Mouse (Mus musculus): ENCODE results near the gene Lsamp. TPM values are rescaled to one million over a fixed set of nuclear protein-coding genes. Genes with fewer than 3 reads are reported as not detected.

The Lsamp gene
- polyA plus RNA-seq, 1 experiment = 0.31 TPM

- TF ChIP-seq CTCF (IDR thresholded peaks at IDR 0.05; ENCODE audit: control insufficient read depth, insufficient read depth, insufficient replicate concordance, low read depth, low read length) (no peak), POLR2A (IDR thresholded peaks at IDR 0.05; ENCODE audit: control insufficient read depth, low read depth, low read length) (no peak)
- Histone ChIP-seq H3K36me3 (ENCODE audit: control insufficient read depth, insufficient read depth, low read length) (no peaks in the 10 kb centered on the region), H3K27me3 (ENCODE audit: control insufficient read depth, insufficient read depth, low read length) (no peaks in the 10 kb centered on the region), H3K4me1 (ENCODE audit: control insufficient read depth, insufficient read depth, low read length) (no peaks in the 10 kb centered on the region), H3K27ac (ENCODE audit: control insufficient read depth, insufficient read depth, low read depth, low read length) (no peak overlapping the region), H3K4me3 (ENCODE audit: control insufficient read depth, low read depth, low read length) (no peak overlapping the region)
Observed at GRCm38 (mm10) chr16:41088648-41089047, 1104.5 kb downstream of the Lsamp start.

- Histone ChIP-seq H3K27ac (ENCODE audit: control insufficient read depth, insufficient read depth, low read depth, low read length) (no peak overlapping the region), H3K36me3 (ENCODE audit: control insufficient read depth, insufficient read depth, low read length) (no peaks in the 10 kb centered on the region)
- TF ChIP-seq CTCF (IDR thresholded peaks at IDR 0.05; ENCODE audit: control insufficient read depth, insufficient read depth, insufficient replicate concordance, low read depth, low read length) = no peak
- TF ChIP-seq POLR2A (IDR thresholded peaks at IDR 0.05; ENCODE audit: control insufficient read depth, low read depth, low read length) = no peak
Observed at GRCm38 (mm10) chr16:41090092-41090491, 1105.9 kb downstream of the Lsamp start.

GRCm38 (mm10) chr16:41091259-41091658, 1107.1 kb downstream of the Lsamp start:
- TF ChIP-seq CTCF (IDR thresholded peaks at IDR 0.05; ENCODE audit: control insufficient read depth, insufficient read depth, insufficient replicate concordance, low read depth, low read length) (no peak), POLR2A (IDR thresholded peaks at IDR 0.05; ENCODE audit: control insufficient read depth, low read depth, low read length) (no peak)
- Histone ChIP-seq H3K36me3 (ENCODE audit: control insufficient read depth, insufficient read depth, low read length) (no peaks in the 10 kb centered on the region), H3K27ac (ENCODE audit: control insufficient read depth, insufficient read depth, low read depth, low read length) (no peak overlapping the region), H3K27me3 (ENCODE audit: control insufficient read depth, insufficient read depth, low read length) (no peaks in the 10 kb centered on the region), H3K4me3 (ENCODE audit: control insufficient read depth, low read depth, low read length) (no peak overlapping the region), H3K4me1 (ENCODE audit: control insufficient read depth, insufficient read depth, low read length) (no peaks in the 10 kb centered on the region)

More at GRCm38 (mm10) chr16:41090092-41090491, 1105.9 kb downstream of the Lsamp start:
- H3K27me3 ChIP-seq (ENCODE audit: control insufficient read depth, insufficient read depth, low read length) = no peaks in the 10 kb centered on the region
- H3K4me1 ChIP-seq (ENCODE audit: control insufficient read depth, insufficient read depth, low read length) = no peaks in the 10 kb centered on the region
- H3K4me3 ChIP-seq (ENCODE audit: control insufficient read depth, low read depth, low read length) = no peak overlapping the region

GRCm38 (mm10) chr16:41102805-41103204, 1118.6 kb downstream of the Lsamp start:
- Histone ChIP-seq H3K36me3 (ENCODE audit: control insufficient read depth, insufficient read depth, low read length) (no peaks in the 10 kb centered on the region), H3K27ac (ENCODE audit: control insufficient read depth, insufficient read depth, low read depth, low read length) (no peak overlapping the region), H3K4me3 (ENCODE audit: control insufficient read depth, low read depth, low read length) (no peak overlapping the region), H3K27me3 (ENCODE audit: control insufficient read depth, insufficient read depth, low read length) (no peaks in the 10 kb centered on the region), H3K4me1 (ENCODE audit: control insufficient read depth, insufficient read depth, low read length) (no peaks in the 10 kb centered on the region)
- no peak for TF ChIP-seq CTCF (IDR thresholded peaks at IDR 0.05; ENCODE audit: control insufficient read depth, insufficient read depth, insufficient replicate concordance, low read depth, low read length)
- no peak for TF ChIP-seq POLR2A (IDR thresholded peaks at IDR 0.05; ENCODE audit: control insufficient read depth, low read depth, low read length)

- Histone ChIP-seq H3K4me1 (ENCODE audit: control insufficient read depth, insufficient read depth, low read length) (no peaks in the 10 kb centered on the region), H3K27ac (ENCODE audit: control insufficient read depth, insufficient read depth, low read depth, low read length) (no peak overlapping the region), H3K27me3 (ENCODE audit: control insufficient read depth, insufficient read depth, low read length) (no peaks in the 10 kb centered on the region), H3K36me3 (ENCODE audit: control insufficient read depth, insufficient read depth, low read length) (no peaks in the 10 kb centered on the region), H3K4me3 (ENCODE audit: control insufficient read depth, low read depth, low read length) (no peak overlapping the region)
- TF ChIP-seq POLR2A (IDR thresholded peaks at IDR 0.05; ENCODE audit: control insufficient read depth, low read depth, low read length) (no peak), CTCF (IDR thresholded peaks at IDR 0.05; ENCODE audit: control insufficient read depth, insufficient read depth, insufficient replicate concordance, low read depth, low read length) (no peak)
Observed at GRCm38 (mm10) chr16:41124361-41124760, 1140.2 kb downstream of the Lsamp start.

GRCm38 (mm10) chr16:41125051-41125450, 1140.9 kb downstream of the Lsamp start:
- Histone ChIP-seq H3K27me3 (ENCODE audit: control insufficient read depth, insufficient read depth, low read length) (no peaks in the 10 kb centered on the region), H3K4me1 (ENCODE audit: control insufficient read depth, insufficient read depth, low read length) (no peaks in the 10 kb centered on the region), H3K4me3 (ENCODE audit: control insufficient read depth, low read depth, low read length) (no peak overlapping the region), H3K27ac (ENCODE audit: control insufficient read depth, insufficient read depth, low read depth, low read length) (no peak overlapping the region), H3K36me3 (ENCODE audit: control insufficient read depth, insufficient read depth, low read length) (no peaks in the 10 kb centered on the region)
- TF ChIP-seq CTCF (IDR thresholded peaks at IDR 0.05; ENCODE audit: control insufficient read depth, insufficient read depth, insufficient replicate concordance, low read depth, low read length) = no peak
- no peak for TF ChIP-seq POLR2A (IDR thresholded peaks at IDR 0.05; ENCODE audit: control insufficient read depth, low read depth, low read length)

- Histone ChIP-seq H3K4me3 (ENCODE audit: control insufficient read depth, low read depth, low read length) (no peak overlapping the region), H3K27ac (ENCODE audit: control insufficient read depth, insufficient read depth, low read depth, low read length) (no peak overlapping the region), H3K27me3 (ENCODE audit: control insufficient read depth, insufficient read depth, low read length) (no peaks in the 10 kb centered on the region), H3K4me1 (ENCODE audit: control insufficient read depth, insufficient read depth, low read length) (no peaks in the 10 kb centered on the region), H3K36me3 (ENCODE audit: control insufficient read depth, insufficient read depth, low read length) (no peaks in the 10 kb centered on the region)
- TF ChIP-seq POLR2A (IDR thresholded peaks at IDR 0.05; ENCODE audit: control insufficient read depth, low read depth, low read length) = no peak
- TF ChIP-seq CTCF (IDR thresholded peaks at IDR 0.05; ENCODE audit: control insufficient read depth, insufficient read depth, insufficient replicate concordance, low read depth, low read length) = no peak
Observed at GRCm38 (mm10) chr16:41131053-41131452, 1146.9 kb downstream of the Lsamp start.

GRCm38 (mm10) chr16:41172839-41173238, 1188.7 kb downstream of the Lsamp start:
- H3K4me1 ChIP-seq (ENCODE audit: control insufficient read depth, insufficient read depth, low read length) = no peaks in the 10 kb centered on the region
- H3K4me3 ChIP-seq (ENCODE audit: control insufficient read depth, low read depth, low read length) = no peak overlapping the region
- TF ChIP-seq CTCF (IDR thresholded peaks at IDR 0.05; ENCODE audit: control insufficient read depth, insufficient read depth, insufficient replicate concordance, low read depth, low read length) = no peak
- TF ChIP-seq POLR2A (IDR thresholded peaks at IDR 0.05; ENCODE audit: control insufficient read depth, low read depth, low read length) = no peak
- H3K27me3 ChIP-seq (ENCODE audit: control insufficient read depth, insufficient read depth, low read length) = no peaks in the 10 kb centered on the region
- H3K27ac ChIP-seq (ENCODE audit: control insufficient read depth, insufficient read depth, low read depth, low read length) = no peak overlapping the region
- no peaks in the 10 kb centered on the region for H3K36me3 ChIP-seq (ENCODE audit: control insufficient read depth, insufficient read depth, low read length)
